Mouse (Mus musculus) hindbrain, embryonic 10.5 days (tissue): Measurements from ENCODE around the gene Nck1. TPM values are rescaled to one million over a fixed set of nuclear protein-coding genes. Genes with fewer than 3 reads are reported as not detected.

Experiments
- DNase-seq: peaks from one replicate; pipeline ENCODE4 v3.0.0-alpha.2; 2017; ENCODE audit warnings: low spot score
- H3K27ac ChIP-seq: fragments of 300-500 bp; sonication (generic); 2 replicates; pipeline ENCODE4 v1.5.1; 2016; ENCODE audit warnings: mild to moderate bottlenecking, moderate library complexity
- H3K27me3 ChIP-seq: fragments of 300-500 bp; sonication (generic); 2 replicates; pipeline ENCODE4 v1.6.1; 2016; ENCODE audit warnings: mild to moderate bottlenecking; ENCODE audit not compliant: poor library complexity, insufficient read depth, severe bottlenecking
- H3K36me3 ChIP-seq: fragments of 300-500 bp; sonication (generic); 2 replicates; pipeline ENCODE4 v1.6.1; 2016; ENCODE audit warnings: mild to moderate bottlenecking, moderate library complexity
- H3K4me1 ChIP-seq: fragments of 300-500 bp; sonication (generic); replicated peaks from 2 replicates; pipeline ENCODE4 v1.6.1; 2016; ENCODE audit warnings: mild to moderate bottlenecking
- H3K4me3 ChIP-seq: fragments of 300-500 bp; sonication (generic); 2 replicates; pipeline ENCODE4 v1.5.1; 2016; ENCODE audit warnings: mild to moderate bottlenecking, moderate library complexity
- H3K9me3 ChIP-seq: fragments of 300-500 bp; sonication (generic); 2 replicates; pipeline ENCODE4 v1.6.1; 2016; ENCODE audit warnings: mild to moderate bottlenecking, moderate library complexity
- WGBS: fragments of 180-500 bp; shearing (Covaris S2); methylation state at CpG from one replicate; pipeline ENCODE4 v1.1.7; 2016; 5-methylcytosine and 5-hydroxymethylcytosine counted together
- polyA plus RNA-seq: library from polyadenylated mRNA; unstranded; fragments of >200 nt; fragmentation: Nextera tagmentation; extraction: Ambion mirVana; gene quantifications from 2 replicates; pipeline ENCODE4 v1.2.1, GENCODE M21; 2016

The Nck1 gene
- polyA plus RNA-seq, 1 experiment from 2014 or later, result 56.0 TPM

DNA sequence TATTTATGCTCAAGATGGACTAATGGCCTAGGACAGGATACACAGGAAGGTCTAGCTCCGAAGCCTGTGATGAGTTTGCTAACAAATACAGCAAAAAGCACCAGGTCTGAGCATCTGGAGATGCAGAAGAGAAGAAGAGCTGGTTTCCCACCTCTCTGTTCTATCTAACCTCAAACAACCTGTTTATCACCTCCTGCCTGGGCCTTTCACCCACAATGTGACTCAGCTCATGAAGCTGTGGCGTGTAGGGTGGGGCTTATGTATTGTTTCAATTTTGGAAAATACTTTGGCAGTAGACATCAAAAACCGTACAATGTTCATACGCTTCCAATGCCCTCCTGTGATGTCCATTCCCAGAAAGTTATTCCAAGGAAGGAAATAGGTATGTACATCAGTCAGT is 83.8 kb downstream of the Nck1 start:
- whole genome bisulfite sequencing, result 94% methylated on average over 4 of the region's 4 CpGs
- Histone ChIP-seq H3K36me3 (peaks cover 39% of the 10 kb centered on the region), H3K4me3 (no peak overlapping the region), H3K27me3 (no peaks in the 10 kb centered on the region), H3K9me3 (no peaks in the 10 kb centered on the region), H3K4me1 (no peaks in the 10 kb centered on the region), H3K27ac (no peak overlapping the region)
- no peak for DNase-seq

DNA sequence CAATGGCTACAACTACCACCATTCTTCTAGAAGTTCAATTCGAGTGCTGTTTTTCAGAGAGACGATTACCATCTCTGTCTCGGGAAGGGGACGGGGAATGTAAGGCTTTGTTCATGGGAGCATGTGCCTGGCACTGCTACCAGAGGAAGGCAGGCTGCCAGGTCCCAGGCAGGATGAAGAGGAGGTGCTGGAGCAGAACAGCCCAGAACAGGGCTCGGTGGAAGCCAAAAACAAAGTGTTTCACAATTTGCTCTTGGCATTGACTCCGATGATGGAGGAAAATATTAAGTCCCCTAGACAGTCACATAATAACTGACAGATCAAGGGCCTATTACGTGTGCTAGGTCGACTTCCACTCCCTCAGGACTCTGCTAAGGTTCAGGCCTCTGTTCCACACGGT is 84.3 kb downstream of the Nck1 start:
- Histone ChIP-seq H3K27ac (no peak overlapping the region), H3K9me3 (no peaks in the 10 kb centered on the region), H3K27me3 (no peaks in the 10 kb centered on the region), H3K4me1 (no peaks in the 10 kb centered on the region), H3K36me3 (peaks cover 36% of the 10 kb centered on the region), H3K4me3 (no peak overlapping the region)
- WGBS, result 88% methylated on average over 9 of the region's 9 CpGs
- DNase-seq, result no peak

GRCm38 (mm10) chr9:100460203-100460602 is 85.7 kb downstream of the Nck1 start:
- no peak for DNase-seq
- no peak overlapping the region for H3K27ac ChIP-seq
- H3K4me1 ChIP-seq, result 0 out of 2 replicates have a peak, but pooled peaks cover under 1% of the 10 kb centered on the region
- H3K9me3 ChIP-seq, result no peaks in the 10 kb centered on the region
- H3K4me3 ChIP-seq, result no peak overlapping the region
- 95% methylated on average over 9 of the region's 9 CpGs for WGBS
- peaks cover 32% of the 10 kb centered on the region for H3K36me3 ChIP-seq
- peaks cover 4% of the 10 kb centered on the region for H3K27me3 ChIP-seq

- 92% methylated on average over 17 of the region's 17 CpGs for WGBS
- H3K27me3 ChIP-seq, result peaks cover 10% of the 10 kb centered on the region
- no peaks in the 10 kb centered on the region for H3K9me3 ChIP-seq
- peaks cover 11% of the 10 kb centered on the region for H3K4me1 ChIP-seq
- H3K4me3 ChIP-seq, result no peak overlapping the region
- DNase-seq, result no peak
- H3K36me3 ChIP-seq, result peaks cover 32% of the 10 kb centered on the region
- no peak overlapping the region for H3K27ac ChIP-seq
These were observed 87.8 kb downstream of the Nck1 start for GRCm38 (mm10) chr9:100457971-100458681.

GRCm38 (mm10) chr9:100454664-100454993 is 91.3 kb downstream of the Nck1 start:
- H3K36me3 ChIP-seq, result peaks cover 16% of the 10 kb centered on the region
- WGBS, result 32% methylated on average over 9 of the region's 9 CpGs
- H3K4me1 ChIP-seq, result peaks cover 11% of the 10 kb centered on the region
- DNase-seq, result no peak
- H3K4me3 ChIP-seq, result peak overlapping the region; percentile 49
- peaks cover 10% of the 10 kb centered on the region for H3K27me3 ChIP-seq
- H3K27ac ChIP-seq, result peak overlapping the region; percentile 70
- no peaks in the 10 kb centered on the region for H3K9me3 ChIP-seq

DNA sequence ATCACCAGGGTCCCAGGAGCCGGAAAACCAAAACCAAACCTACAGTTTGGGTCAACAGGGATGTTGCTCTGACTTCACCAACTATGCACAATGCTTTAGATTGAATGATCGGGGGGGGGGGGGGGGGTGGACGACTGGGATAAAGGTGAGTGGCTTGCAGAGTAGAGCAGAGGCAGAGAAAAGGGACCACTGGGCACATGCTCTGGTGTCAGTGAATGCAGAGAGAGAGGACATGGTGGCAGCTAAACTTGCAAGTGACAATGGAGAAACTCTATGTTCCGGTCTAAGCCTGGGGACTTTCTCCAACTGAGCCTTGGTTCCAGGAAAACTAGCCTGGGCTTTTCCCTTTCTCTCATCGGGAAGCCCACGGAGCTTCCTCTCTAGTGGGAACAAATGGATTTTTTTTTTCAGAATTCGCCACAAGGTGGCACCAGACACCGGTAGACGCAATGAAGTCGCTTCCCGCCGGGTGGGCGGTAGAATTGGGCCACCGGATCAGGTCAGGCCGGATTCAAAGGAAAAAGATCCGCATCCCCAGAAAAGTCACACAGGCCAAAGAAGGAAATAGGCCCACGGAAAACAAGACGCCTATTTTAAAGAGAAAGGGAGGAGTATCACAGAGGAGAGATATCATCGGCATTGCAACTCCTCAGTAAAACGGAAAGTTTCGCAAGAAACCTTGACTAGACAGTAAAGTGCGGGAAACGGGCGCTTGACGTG is 91.8 kb downstream of the Nck1 start:
- H3K4me1 ChIP-seq, result peaks cover 11% of the 10 kb centered on the region
- DNase-seq, result peak; percentile 76
- peak overlapping the region; percentile 70 for H3K27ac ChIP-seq
- H3K9me3 ChIP-seq, result no peaks in the 10 kb centered on the region
- peaks cover 14% of the 10 kb centered on the region for H3K36me3 ChIP-seq
- H3K27me3 ChIP-seq, result peaks cover 10% of the 10 kb centered on the region
- peak overlapping the region; percentile 49 for H3K4me3 ChIP-seq
- 11% methylated on average over 25 of the region's 25 CpGs for WGBS

DNA sequence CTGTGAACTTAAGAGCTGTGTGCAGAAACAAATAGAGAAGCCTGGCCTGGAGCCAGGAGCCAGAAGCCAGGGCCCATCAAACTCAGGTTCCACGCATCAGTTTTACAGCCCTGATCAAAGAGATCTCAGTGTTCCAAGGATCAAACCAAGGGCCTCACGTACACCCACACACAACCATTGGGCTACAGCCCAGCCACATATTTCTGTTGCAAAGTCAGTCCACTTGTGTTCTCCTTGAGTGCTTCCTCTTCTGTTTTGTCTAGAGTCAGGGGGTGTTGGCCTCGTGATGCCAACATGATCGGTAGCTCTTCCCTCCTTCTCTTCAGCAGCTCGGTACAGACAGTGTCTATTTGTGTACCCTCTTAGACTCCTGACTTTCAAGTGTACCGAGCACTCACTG is 93.5 kb downstream of the Nck1 start:
- DNase-seq, result no peak
- H3K4me1 ChIP-seq, result peaks cover 11% of the 10 kb centered on the region
- no peaks in the 10 kb centered on the region for H3K36me3 ChIP-seq
- no peak overlapping the region for H3K4me3 ChIP-seq
- no peaks in the 10 kb centered on the region for H3K9me3 ChIP-seq
- no peak overlapping the region for H3K27ac ChIP-seq
- WGBS, result 85% methylated on average over 6 of the region's 6 CpGs
- H3K27me3 ChIP-seq, result peaks cover 16% of the 10 kb centered on the region

- H3K4me1 ChIP-seq, result no peaks in the 10 kb centered on the region; the same call in 1 of the 2 replicates
- no peaks in the 10 kb centered on the region for H3K36me3 ChIP-seq
- H3K9me3 ChIP-seq, result no peaks in the 10 kb centered on the region
- H3K4me3 ChIP-seq, result peak overlapping the region; percentile 71
- peak overlapping the region; percentile 87 for H3K27ac ChIP-seq
- peaks cover 8% of the 10 kb centered on the region; the same call in 1 of the 2 replicates for H3K27me3 ChIP-seq
- under 1% methylated on average over 32 of the region's 32 CpGs for WGBS
- peak; percentile 85 for DNase-seq
These were observed 99.8 kb downstream of the Nck1 start for GRCm38 (mm10) chr9:100446059-100446686.

Other genes starting within 250 kb of the Nck1 start
- gene Il20rb, start 59.3 kb downstream of the Nck1 start, polyA plus RNA-seq, result 1.1 and 1.6 TPM in 2 replicates
- 5.2 and 7.4 TPM in 2 replicates for gene Slc35g2, start 25.0 kb upstream of the Nck1 start, polyA plus RNA-seq
- 40.6 and 58.0 TPM in 2 replicates for gene Stag1, start 51.7 kb upstream of the Nck1 start, polyA plus RNA-seq